Mouse (Mus musculus): ENCODE measurements around the gene Kcnc4. TPM values are rescaled to one million over a fixed set of nuclear protein-coding genes. Genes with fewer than 3 reads are reported as not detected.
A peak's percentile ranks its signal among the peaks of the same experiment; 100 is the strongest.

Gene Kcnc4
- 0.08 TPM in 1 of 2 replicates, not detected in the other for polyA plus RNA-seq (2015; fragmentation: Nextera tagmentation; extraction: Ambion mirVana)

GRCm38 (mm10) chr3:107459196-107459772, at the start of gene Kcnc4:
Gene Kcnc4 (minus strand): TSS chr3:107459552.
- Histone ChIP-seq H3K4me2 (ENCODE audit: low read depth, low read length) (peak within 1 kb of the TSS; percentile 91), H3K9me3 (replicated peaks; ENCODE audit: control insufficient read depth, low read length) (no peaks in the 10 kb centered on the region), H3K27ac (ENCODE audit: low read length) (no peak within 1 kb of the TSS), H3K4me1 (ENCODE audit: control insufficient read depth, insufficient read depth, low read length) (peaks cover 20% of the 10 kb centered on the region), H3K36me3 (ENCODE audit: control insufficient read depth, insufficient read depth) (no peaks in the 10 kb centered on the region), H3K9ac (ENCODE audit: low read length) (peak within 1 kb of the TSS; percentile 50), H3K4me3 (ENCODE audit: low read length) (peak within 1 kb of the TSS; percentile 60), H3K27me3 (ENCODE audit: control insufficient read depth, insufficient read depth, low read length) (peaks cover 82% of the 10 kb centered on the region)
- under 1% methylated on average over 64 of the region's 68 CpGs for WGBS
- ATAC-seq (replicated peaks; ENCODE audit: extremely low read depth, insufficient read depth, low FRiP score): no peak

GRCm38 (mm10) chr3:107508696-107509095, 49.3 kb upstream of the Kcnc4 start:
- H3K36me3 ChIP-seq (ENCODE audit: control insufficient read depth, insufficient read depth): no peaks in the 10 kb centered on the region
- no peak overlapping the region for H3K4me2 ChIP-seq (ENCODE audit: low read depth, low read length)
- H3K9ac ChIP-seq (ENCODE audit: low read length): no peak overlapping the region
- H3K4me3 ChIP-seq (ENCODE audit: low read length): no peak overlapping the region
- no peaks in the 10 kb centered on the region for H3K27me3 ChIP-seq (ENCODE audit: control insufficient read depth, insufficient read depth, low read length)
- no peaks in the 10 kb centered on the region for H3K9me3 ChIP-seq (replicated peaks; ENCODE audit: control insufficient read depth, low read length)
- ATAC-seq (replicated peaks; ENCODE audit: extremely low read depth, insufficient read depth, low FRiP score): peak; percentile 10; the same call in 1 of the 2 replicates
- H3K27ac ChIP-seq (ENCODE audit: low read length): no peak overlapping the region
- H3K4me1 ChIP-seq (ENCODE audit: control insufficient read depth, insufficient read depth, low read length): peaks cover 15% of the 10 kb centered on the region
- WGBS: 45% methylated on average over 8 of the region's 8 CpGs

GRCm38 (mm10) chr3:107507966-107508365, 48.6 kb upstream of the Kcnc4 start:
- no peaks in the 10 kb centered on the region for H3K27me3 ChIP-seq (ENCODE audit: control insufficient read depth, insufficient read depth, low read length)
- ATAC-seq (replicated peaks; ENCODE audit: extremely low read depth, insufficient read depth, low FRiP score): no peak
- H3K4me2 ChIP-seq (ENCODE audit: low read depth, low read length): no peak overlapping the region
- H3K27ac ChIP-seq (ENCODE audit: low read length): no peak overlapping the region
- no peak overlapping the region for H3K4me3 ChIP-seq (ENCODE audit: low read length)
- no peaks in the 10 kb centered on the region for H3K36me3 ChIP-seq (ENCODE audit: control insufficient read depth, insufficient read depth)
- no peak overlapping the region for H3K9ac ChIP-seq (ENCODE audit: low read length)
- H3K4me1 ChIP-seq (ENCODE audit: control insufficient read depth, insufficient read depth, low read length): peaks cover 15% of the 10 kb centered on the region
- H3K9me3 ChIP-seq (replicated peaks; ENCODE audit: control insufficient read depth, low read length): no peaks in the 10 kb centered on the region
- WGBS: 80% methylated on average over 9 of the region's 9 CpGs

- no peak overlapping the region for H3K4me2 ChIP-seq (ENCODE audit: low read depth, low read length)
- WGBS: 54% methylated on average over 4 of the region's 4 CpGs
- H3K27me3 ChIP-seq (ENCODE audit: control insufficient read depth, insufficient read depth, low read length): no peaks in the 10 kb centered on the region
- H3K4me3 ChIP-seq (ENCODE audit: low read length): no peak overlapping the region
- no peaks in the 10 kb centered on the region for H3K36me3 ChIP-seq (ENCODE audit: control insufficient read depth, insufficient read depth)
- no peaks in the 10 kb centered on the region for H3K9me3 ChIP-seq (replicated peaks; ENCODE audit: control insufficient read depth, low read length)
- H3K4me1 ChIP-seq (ENCODE audit: control insufficient read depth, insufficient read depth, low read length): peaks cover 22% of the 10 kb centered on the region
- ATAC-seq (replicated peaks; ENCODE audit: extremely low read depth, insufficient read depth, low FRiP score): no peak
- peak overlapping the region; percentile 69 for H3K27ac ChIP-seq (ENCODE audit: low read length)
- H3K9ac ChIP-seq (ENCODE audit: low read length): no peak overlapping the region
Measured at GRCm38 (mm10) chr3:107506531-107506930, 47.2 kb upstream of the Kcnc4 start.

GRCm38 (mm10) chr3:107505464-107506367, 46.4 kb upstream of the Kcnc4 start:
- peak; percentile 66 for ATAC-seq (replicated peaks; ENCODE audit: extremely low read depth, insufficient read depth, low FRiP score)
- H3K36me3 ChIP-seq (ENCODE audit: control insufficient read depth, insufficient read depth): peaks cover 2% of the 10 kb centered on the region; the same call in 1 of the 2 replicates
- H3K4me3 ChIP-seq (ENCODE audit: low read length): no peak overlapping the region
- peaks cover 25% of the 10 kb centered on the region for H3K4me1 ChIP-seq (ENCODE audit: control insufficient read depth, insufficient read depth, low read length)
- WGBS: 37% methylated on average over 4 of the region's 4 CpGs
- H3K27me3 ChIP-seq (ENCODE audit: control insufficient read depth, insufficient read depth, low read length): no peaks in the 10 kb centered on the region
- H3K27ac ChIP-seq (ENCODE audit: low read length): peak overlapping the region; percentile 69
- H3K9me3 ChIP-seq (replicated peaks; ENCODE audit: control insufficient read depth, low read length): peaks cover 3% of the 10 kb centered on the region
- no peak overlapping the region for H3K4me2 ChIP-seq (ENCODE audit: low read depth, low read length)
- 0 out of 2 replicates have a peak overlapping the region, but pooled peaks have one; percentile 30 for H3K9ac ChIP-seq (ENCODE audit: low read length)

- no peak overlapping the region for H3K27ac ChIP-seq (ENCODE audit: low read length)
- peaks cover 15% of the 10 kb centered on the region for H3K9me3 ChIP-seq (replicated peaks; ENCODE audit: control insufficient read depth, low read length)
- no peak overlapping the region for H3K9ac ChIP-seq (ENCODE audit: low read length)
- no peak for ATAC-seq (replicated peaks; ENCODE audit: extremely low read depth, insufficient read depth, low FRiP score)
- peaks cover 25% of the 10 kb centered on the region for H3K4me1 ChIP-seq (ENCODE audit: control insufficient read depth, insufficient read depth, low read length)
- 74% methylated on average over 1 of the region's 1 CpGs for WGBS
- H3K4me3 ChIP-seq (ENCODE audit: low read length): no peak overlapping the region
- H3K4me2 ChIP-seq (ENCODE audit: low read depth, low read length): no peak overlapping the region
- peaks cover 14% of the 10 kb centered on the region for H3K36me3 ChIP-seq (ENCODE audit: control insufficient read depth, insufficient read depth)
- H3K27me3 ChIP-seq (ENCODE audit: control insufficient read depth, insufficient read depth, low read length): no peaks in the 10 kb centered on the region
Measured at GRCm38 (mm10) chr3:107504542-107504941, 45.2 kb upstream of the Kcnc4 start.

GRCm38 (mm10) chr3:107503716-107504115, 44.4 kb upstream of the Kcnc4 start:
- Histone ChIP-seq H3K36me3 (ENCODE audit: control insufficient read depth, insufficient read depth) (peaks cover 21% of the 10 kb centered on the region), H3K4me3 (ENCODE audit: low read length) (no peak overlapping the region), H3K4me1 (ENCODE audit: control insufficient read depth, insufficient read depth, low read length) (peaks cover 25% of the 10 kb centered on the region), H3K9ac (ENCODE audit: low read length) (no peak overlapping the region), H3K9me3 (replicated peaks; ENCODE audit: control insufficient read depth, low read length) (peaks cover 21% of the 10 kb centered on the region), H3K27ac (ENCODE audit: low read length) (no peak overlapping the region), H3K4me2 (ENCODE audit: low read depth, low read length) (no peak overlapping the region), H3K27me3 (ENCODE audit: control insufficient read depth, insufficient read depth, low read length) (no peaks in the 10 kb centered on the region)
- no peak for ATAC-seq (replicated peaks; ENCODE audit: extremely low read depth, insufficient read depth, low FRiP score)
- 86% methylated on average over 2 of the region's 2 CpGs for WGBS

GRCm38 (mm10) chr3:107501702-107502151, 42.4 kb upstream of the Kcnc4 start:
- Histone ChIP-seq H3K27me3 (ENCODE audit: control insufficient read depth, insufficient read depth, low read length) (no peaks in the 10 kb centered on the region), H3K9ac (ENCODE audit: low read length) (no peak overlapping the region), H3K4me3 (ENCODE audit: low read length) (no peak overlapping the region), H3K4me1 (ENCODE audit: control insufficient read depth, insufficient read depth, low read length) (peaks cover 25% of the 10 kb centered on the region), H3K9me3 (replicated peaks; ENCODE audit: control insufficient read depth, low read length) (peaks cover 21% of the 10 kb centered on the region), H3K36me3 (ENCODE audit: control insufficient read depth, insufficient read depth) (peaks cover 24% of the 10 kb centered on the region), H3K4me2 (ENCODE audit: low read depth, low read length) (no peak overlapping the region), H3K27ac (ENCODE audit: low read length) (peak overlapping the region; percentile 67)
- peak; percentile 77 for ATAC-seq (replicated peaks; ENCODE audit: extremely low read depth, insufficient read depth, low FRiP score)
- 33% methylated on average over 7 of the region's 7 CpGs for WGBS

GRCm38 (mm10) chr3:107500301-107500700, 40.9 kb upstream of the Kcnc4 start:
- no peak for ATAC-seq (replicated peaks; ENCODE audit: extremely low read depth, insufficient read depth, low FRiP score)
- peaks cover 21% of the 10 kb centered on the region for H3K9me3 ChIP-seq (replicated peaks; ENCODE audit: control insufficient read depth, low read length)
- no peaks in the 10 kb centered on the region for H3K27me3 ChIP-seq (ENCODE audit: control insufficient read depth, insufficient read depth, low read length)
- H3K9ac ChIP-seq (ENCODE audit: low read length): no peak overlapping the region
- H3K36me3 ChIP-seq (ENCODE audit: control insufficient read depth, insufficient read depth): peaks cover 24% of the 10 kb centered on the region
- no peak overlapping the region for H3K4me2 ChIP-seq (ENCODE audit: low read depth, low read length)
- H3K4me1 ChIP-seq (ENCODE audit: control insufficient read depth, insufficient read depth, low read length): peaks cover 11% of the 10 kb centered on the region
- H3K27ac ChIP-seq (ENCODE audit: low read length): no peak overlapping the region
- H3K4me3 ChIP-seq (ENCODE audit: low read length): no peak overlapping the region
- WGBS: 92% methylated on average over 11 of the region's 11 CpGs

Data from heart, embryonic 16.5 days (tissue).